Mouse (Mus musculus): ENCODE measurements at regions not wholly inside any gene's neighbourhood (a gene's known extent, or its start where the extent isn't known, plus 50 kb on each side); places are given as distances from the start of the nearest gene placed in this dataset.

- no peak for TF ChIP-seq CTCF (IDR thresholded peaks at IDR 0.05; ENCODE audit: borderline replicate concordance, insufficient read depth, low read length)
- no peak for TF ChIP-seq POLR2A (IDR thresholded peaks at IDR 0.05; ENCODE audit: low read depth, low read length)
Observed at GRCm38 (mm10) chr13:78428469-78428868, 228.9 kb upstream of the Nr2f1 start.

Data from embryonic fibroblast, embryonic 13.5 days (primary cell).